Mouse (Mus musculus): ENCODE data around the gene Smyd5. TPM values are rescaled to one million over a fixed set of nuclear protein-coding genes. Genes with fewer than 3 reads are reported as not detected.
A peak's percentile ranks its signal among the peaks of the same experiment; 100 is the strongest.

Gene Smyd5
- polyA plus RNA-seq, 1 experiment, result 9.5 TPM

GRCm38 (mm10) chr6:85459621-85460020 is 27.8 kb downstream of the Smyd5 start:
- no peaks in the 10 kb centered on the region for H3K27me3 ChIP-seq (ENCODE audit: control insufficient read depth, insufficient read depth, low read length)
- TF ChIP-seq CTCF (IDR thresholded peaks at IDR 0.05; ENCODE audit: extremely low read depth, insufficient read length, insufficient replicate concordance, low read depth, low read length) (no peak), POLR2A (IDR thresholded peaks at IDR 0.05; ENCODE audit: low read depth, low read length) (no peak)
- H3K4me3 ChIP-seq (ENCODE audit: low read depth, low read length), result no peak overlapping the region
- 84% methylated on average over 2 of the region's 2 CpGs for WGBS
- H3K4me1 ChIP-seq (ENCODE audit: control insufficient read depth, insufficient read depth, insufficient read length, low read length), result no peaks in the 10 kb centered on the region
- H3K27ac ChIP-seq (ENCODE audit: insufficient read depth, low read depth, low read length), result no peak overlapping the region
- peaks cover 44% of the 10 kb centered on the region for H3K36me3 ChIP-seq (ENCODE audit: control insufficient read depth, insufficient read depth, low read length)

- Histone ChIP-seq H3K27ac (ENCODE audit: insufficient read depth, low read depth, low read length) (no peak overlapping the region), H3K27me3 (ENCODE audit: control insufficient read depth, insufficient read depth, low read length) (no peaks in the 10 kb centered on the region), H3K4me1 (ENCODE audit: control insufficient read depth, insufficient read depth, insufficient read length, low read length) (no peaks in the 10 kb centered on the region), H3K36me3 (ENCODE audit: control insufficient read depth, insufficient read depth, low read length) (peaks cover 78% of the 10 kb centered on the region), H3K4me3 (ENCODE audit: low read depth, low read length) (no peak overlapping the region)
- no peak for TF ChIP-seq CTCF (IDR thresholded peaks at IDR 0.05; ENCODE audit: extremely low read depth, insufficient read length, insufficient replicate concordance, low read depth, low read length)
Observed at GRCm38 (mm10) chr6:85465381-85465780, 33.6 kb downstream of the Smyd5 start.

GRCm38 (mm10) chr6:85469660-85470430 is 38.1 kb downstream of the Smyd5 start:
- TF ChIP-seq POLR2A (IDR thresholded peaks at IDR 0.05; ENCODE audit: low read depth, low read length) (no peak), CTCF (IDR thresholded peaks at IDR 0.05; ENCODE audit: extremely low read depth, insufficient read length, insufficient replicate concordance, low read depth, low read length) (no peak)
- H3K4me3 ChIP-seq (ENCODE audit: low read depth, low read length), result no peak overlapping the region
- no peak overlapping the region for H3K27ac ChIP-seq (ENCODE audit: insufficient read depth, low read depth, low read length)
- 60% methylated on average over 5 of the region's 5 CpGs for WGBS
- H3K36me3 ChIP-seq (ENCODE audit: control insufficient read depth, insufficient read depth, low read length), result peaks cover 38% of the 10 kb centered on the region
- no peaks in the 10 kb centered on the region for H3K4me1 ChIP-seq (ENCODE audit: control insufficient read depth, insufficient read depth, insufficient read length, low read length)
- H3K27me3 ChIP-seq (ENCODE audit: control insufficient read depth, insufficient read depth, low read length), result no peaks in the 10 kb centered on the region

- no peak for TF ChIP-seq CTCF (IDR thresholded peaks at IDR 0.05; ENCODE audit: extremely low read depth, insufficient read length, insufficient replicate concordance, low read depth, low read length)
- TF ChIP-seq POLR2A (IDR thresholded peaks at IDR 0.05; ENCODE audit: low read depth, low read length), result no peak
- 69% methylated on average over 8 of the region's 8 CpGs for WGBS
- H3K27ac ChIP-seq (ENCODE audit: insufficient read depth, low read depth, low read length), result no peak overlapping the region
- H3K4me1 ChIP-seq (ENCODE audit: control insufficient read depth, insufficient read depth, insufficient read length, low read length), result no peaks in the 10 kb centered on the region
- H3K27me3 ChIP-seq (ENCODE audit: control insufficient read depth, insufficient read depth, low read length), result no peaks in the 10 kb centered on the region
- no peak overlapping the region for H3K4me3 ChIP-seq (ENCODE audit: low read depth, low read length)
- H3K36me3 ChIP-seq (ENCODE audit: control insufficient read depth, insufficient read depth, low read length), result peaks cover 19% of the 10 kb centered on the region
Observed at GRCm38 (mm10) chr6:85471962-85472361, 40.2 kb downstream of the Smyd5 start.

GRCm38 (mm10) chr6:85472542-85472941 is 40.8 kb downstream of the Smyd5 start:
- WGBS, result 57% methylated on average over 5 of the region's 5 CpGs
- no peaks in the 10 kb centered on the region for H3K27me3 ChIP-seq (ENCODE audit: control insufficient read depth, insufficient read depth, low read length)
- no peak overlapping the region for H3K4me3 ChIP-seq (ENCODE audit: low read depth, low read length)
- no peaks in the 10 kb centered on the region for H3K4me1 ChIP-seq (ENCODE audit: control insufficient read depth, insufficient read depth, insufficient read length, low read length)
- H3K36me3 ChIP-seq (ENCODE audit: control insufficient read depth, insufficient read depth, low read length), result peaks cover 13% of the 10 kb centered on the region
- no peak overlapping the region for H3K27ac ChIP-seq (ENCODE audit: insufficient read depth, low read depth, low read length)
- no peak for TF ChIP-seq POLR2A (IDR thresholded peaks at IDR 0.05; ENCODE audit: low read depth, low read length)
- no peak for TF ChIP-seq CTCF (IDR thresholded peaks at IDR 0.05; ENCODE audit: extremely low read depth, insufficient read length, insufficient replicate concordance, low read depth, low read length)

GRCm38 (mm10) chr6:85475581-85475980 is 43.8 kb downstream of the Smyd5 start:
- H3K4me1 ChIP-seq (ENCODE audit: control insufficient read depth, insufficient read depth, insufficient read length, low read length), result no peaks in the 10 kb centered on the region
- WGBS, result 49% methylated on average over 3 of the region's 3 CpGs
- no peak for TF ChIP-seq POLR2A (IDR thresholded peaks at IDR 0.05; ENCODE audit: low read depth, low read length)
- TF ChIP-seq CTCF (IDR thresholded peaks at IDR 0.05; ENCODE audit: extremely low read depth, insufficient read length, insufficient replicate concordance, low read depth, low read length), result no peak
- no peak overlapping the region for H3K4me3 ChIP-seq (ENCODE audit: low read depth, low read length)
- no peak overlapping the region for H3K27ac ChIP-seq (ENCODE audit: insufficient read depth, low read depth, low read length)
- no peaks in the 10 kb centered on the region for H3K27me3 ChIP-seq (ENCODE audit: control insufficient read depth, insufficient read depth, low read length)
- H3K36me3 ChIP-seq (ENCODE audit: control insufficient read depth, insufficient read depth, low read length), result no peaks in the 10 kb centered on the region

- Histone ChIP-seq H3K27me3 (ENCODE audit: control insufficient read depth, insufficient read depth, low read length) (no peaks in the 10 kb centered on the region), H3K27ac (ENCODE audit: insufficient read depth, low read depth, low read length) (no peak overlapping the region), H3K36me3 (ENCODE audit: control insufficient read depth, insufficient read depth, low read length) (no peaks in the 10 kb centered on the region), H3K4me3 (ENCODE audit: low read depth, low read length) (no peak overlapping the region), H3K4me1 (ENCODE audit: control insufficient read depth, insufficient read depth, insufficient read length, low read length) (no peaks in the 10 kb centered on the region)
- peak; percentile 50; the same call in 1 of the 2 replicates for TF ChIP-seq CTCF (IDR thresholded peaks at IDR 0.05; ENCODE audit: extremely low read depth, insufficient read length, insufficient replicate concordance, low read depth, low read length)
- no peak for TF ChIP-seq POLR2A (IDR thresholded peaks at IDR 0.05; ENCODE audit: low read depth, low read length)
- WGBS, result 39% methylated on average over 10 of the region's 10 CpGs
Observed at GRCm38 (mm10) chr6:85477366-85477917, 45.7 kb downstream of the Smyd5 start.

Data from small intestine, adult 2 months (tissue).